Mouse (Mus musculus): ENCODE results near the gene Adam22.

The Adam22 gene

GRCm38 (mm10) chr5:8164773-8165172 lies 203.2 kb downstream of the Adam22 start:
- no peak for DNase-seq (ENCODE audit: low spot score)

- no peak for DNase-seq (ENCODE audit: low spot score)
These were observed 216.3 kb downstream of the Adam22 start for GRCm38 (mm10) chr5:8151645-8152044.

DNA sequence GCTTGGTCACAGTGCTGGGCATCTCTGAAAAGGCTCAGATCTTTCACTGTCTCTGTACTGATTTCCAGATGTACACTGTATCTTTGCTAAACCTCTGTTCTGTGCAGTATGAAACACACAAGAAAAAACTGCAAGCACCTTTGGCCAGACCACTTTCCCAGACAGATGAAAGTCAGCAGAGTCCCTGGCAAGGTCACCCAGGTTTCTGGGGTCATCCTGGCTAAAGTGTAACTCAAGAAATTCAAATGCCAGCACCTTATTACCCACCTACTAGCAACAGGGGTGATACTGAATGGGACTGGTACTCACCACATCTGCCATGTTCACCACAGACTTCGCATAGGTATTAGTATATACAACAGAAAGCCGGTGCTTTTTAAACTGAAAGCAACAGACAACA lies 221.8 kb downstream of the Adam22 start:
- DNase-seq (ENCODE audit: low spot score): no peak

DNA sequence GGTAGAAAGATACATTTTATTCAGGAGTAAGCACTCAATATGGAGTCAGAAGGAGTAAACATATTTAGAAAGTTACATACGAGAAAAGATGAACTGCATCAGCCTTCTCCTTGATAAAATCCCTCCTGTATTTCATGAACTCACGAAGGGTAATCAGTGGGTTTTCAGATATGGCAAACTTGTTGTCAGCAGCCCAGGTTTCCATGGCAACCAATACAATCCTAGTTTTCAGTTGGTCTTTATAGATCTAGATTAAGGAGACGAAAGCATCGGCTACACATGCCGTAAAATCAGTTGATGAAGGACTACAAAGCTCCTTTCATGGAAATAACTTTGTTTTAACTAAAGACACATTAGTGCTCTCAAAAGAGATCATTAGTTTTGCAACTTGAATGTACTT lies 222.5 kb downstream of the Adam22 start:
- no peak for DNase-seq (ENCODE audit: low spot score)

DNA sequence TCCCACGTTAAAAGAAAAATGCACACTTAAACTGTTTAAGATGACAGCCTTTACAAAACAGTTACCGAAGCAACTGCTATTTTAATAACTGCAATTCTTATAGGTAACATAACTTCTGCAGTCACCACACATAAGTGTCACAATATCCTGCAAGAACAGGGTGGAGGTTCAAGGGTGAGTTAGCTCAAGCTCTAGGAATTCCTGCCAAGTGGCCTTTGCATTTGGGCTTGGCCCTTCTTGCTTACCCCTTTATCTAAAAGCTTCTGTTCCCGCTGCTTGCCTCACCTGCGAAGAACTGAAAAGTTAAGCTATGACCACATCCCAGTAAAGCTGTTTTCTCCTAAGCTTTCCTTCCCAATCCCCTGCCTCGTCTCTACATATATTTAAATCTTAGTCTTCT lies 235.4 kb downstream of the Adam22 start:
- DNase-seq (ENCODE audit: low spot score): no peak

DNA sequence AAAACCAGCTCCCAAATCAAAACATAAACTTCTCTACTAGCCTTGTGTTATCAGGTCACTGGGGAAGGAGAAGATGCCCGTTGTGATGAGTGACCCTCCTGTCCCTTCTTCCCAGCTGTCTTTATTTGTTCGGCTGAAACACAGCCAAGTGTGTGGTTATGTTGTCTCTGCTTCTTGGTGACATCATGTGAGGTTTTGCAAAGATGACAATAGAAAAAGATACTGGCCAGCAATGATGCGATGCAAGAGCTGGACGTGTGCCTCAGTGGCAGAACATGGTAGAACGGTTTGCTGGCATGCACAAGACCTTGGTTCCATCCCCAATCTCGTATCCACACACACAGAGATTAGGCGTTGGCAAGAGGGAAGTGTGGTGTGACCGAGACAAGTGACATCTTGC lies 236.0 kb downstream of the Adam22 start:
- DNase-seq (ENCODE audit: low spot score): no peak

- DNase-seq (ENCODE audit: low spot score): no peak
These were observed 238.2 kb downstream of the Adam22 start for GRCm38 (mm10) chr5:8129750-8130149.

- no peak for DNase-seq (ENCODE audit: low spot score)
These were observed 247.0 kb downstream of the Adam22 start for GRCm38 (mm10) chr5:8120926-8121325.

GRCm38 (mm10) chr5:8120087-8120486 lies 247.9 kb downstream of the Adam22 start:
- no peak for DNase-seq (ENCODE audit: low spot score)

DNA sequence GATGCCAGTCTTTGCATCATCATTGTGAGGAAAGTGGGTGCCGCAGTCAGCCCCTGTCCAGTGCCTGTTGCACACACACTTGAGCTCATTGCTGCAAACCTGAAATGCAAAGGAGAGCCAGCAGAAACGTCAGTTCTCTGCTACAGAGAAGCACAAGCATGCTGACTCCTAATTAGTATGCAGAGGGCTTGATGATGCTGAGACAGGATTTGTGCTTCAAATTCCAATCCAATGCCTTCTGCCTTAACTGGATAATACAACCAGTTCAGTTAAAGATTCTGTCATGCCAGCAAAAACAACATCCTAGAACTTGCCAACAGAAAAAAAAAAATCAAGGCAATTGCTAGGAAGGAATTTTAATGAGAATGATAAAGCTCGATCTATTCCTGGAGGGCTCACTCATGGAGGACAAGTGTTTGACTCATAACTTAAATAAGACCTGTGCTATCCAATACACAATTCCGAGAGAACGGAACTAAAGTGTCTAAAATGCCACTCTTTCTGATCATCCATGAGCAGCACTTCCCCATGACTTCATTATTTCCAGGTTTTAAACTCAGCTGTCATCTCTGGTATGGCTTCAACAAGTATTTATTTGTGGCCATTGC lies 251.3 kb downstream of the Adam22 start:
- no peak for DNase-seq (ENCODE audit: low spot score)

DNA sequence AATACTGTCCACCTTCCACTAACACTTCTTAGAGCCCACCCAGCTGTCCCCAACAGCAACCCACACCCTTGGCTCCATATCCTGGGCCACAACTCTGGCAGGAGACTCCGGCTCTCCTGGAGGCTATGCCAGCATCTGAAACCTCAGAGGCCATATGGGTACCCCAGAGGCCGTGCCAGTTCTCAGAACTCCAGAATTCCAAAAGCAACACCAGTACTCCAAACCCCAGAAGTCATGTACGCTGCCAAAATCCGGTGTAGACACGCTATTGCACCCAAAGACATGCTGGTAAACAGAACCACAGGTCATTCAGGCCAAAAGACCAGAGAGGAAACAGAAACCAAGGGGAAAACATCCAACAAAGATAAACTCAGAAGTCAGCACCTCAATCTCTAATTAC lies 255.7 kb downstream of the Adam22 start:
- DNase-seq (ENCODE audit: low spot score): no peak

DNA sequence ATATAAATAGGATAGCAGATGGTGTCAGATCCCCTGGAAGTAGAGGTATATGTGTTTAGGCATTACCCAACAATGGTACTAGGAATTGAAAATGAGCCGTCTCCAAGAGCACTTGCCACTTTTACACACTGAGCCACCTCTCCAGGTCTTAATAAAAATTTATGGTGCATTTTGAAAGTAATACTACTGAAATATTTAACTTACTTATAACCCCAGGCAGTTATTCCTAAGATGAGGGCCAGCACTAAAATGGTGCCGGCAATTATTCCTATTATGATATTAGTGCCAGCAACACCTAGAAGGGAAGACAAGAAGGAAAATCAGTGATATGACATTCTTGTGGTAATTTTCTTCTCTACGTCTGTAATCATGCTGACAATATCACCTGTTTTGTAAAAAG lies 256.3 kb downstream of the Adam22 start:
- no peak for DNase-seq (ENCODE audit: low spot score)

DNA sequence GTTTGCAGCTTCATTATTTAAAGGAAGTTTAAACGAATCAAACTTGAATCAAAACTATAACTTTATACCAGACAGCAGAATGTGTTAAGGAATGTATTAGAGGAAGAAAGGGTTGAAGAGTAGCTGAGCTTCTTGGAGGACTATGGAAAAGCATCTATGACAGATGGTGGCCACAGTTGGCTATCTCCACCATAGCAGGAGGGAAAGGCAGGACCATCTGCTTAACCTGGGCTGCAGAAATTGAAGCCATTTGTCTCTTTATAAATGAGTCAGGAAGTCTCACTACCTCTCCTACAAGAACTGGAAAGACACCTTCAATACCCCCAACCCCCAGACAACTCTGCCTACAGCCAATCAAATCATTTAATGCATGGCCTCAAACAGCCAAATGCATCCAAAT lies 272.3 kb downstream of the Adam22 start:
- no peak for DNase-seq (ENCODE audit: low spot score)

DNA sequence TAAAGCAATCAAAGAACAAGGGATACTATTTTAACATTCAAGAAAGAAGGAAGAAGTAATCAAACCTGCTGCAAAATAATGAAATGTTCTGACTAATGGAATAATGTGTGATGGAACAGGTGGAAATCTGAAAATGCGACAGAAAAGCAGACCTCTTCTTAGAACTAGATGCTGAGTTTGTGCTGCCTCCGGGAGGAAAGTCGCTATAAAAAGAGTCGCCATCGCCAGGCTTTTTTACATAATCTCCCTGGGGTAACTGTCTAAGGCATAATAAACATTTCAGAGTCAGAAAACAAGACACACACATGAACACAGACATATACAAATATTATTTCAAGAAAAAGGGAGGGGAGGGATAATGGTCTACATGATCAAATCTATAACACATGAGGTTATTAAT lies 273.0 kb downstream of the Adam22 start:
- DNase-seq (ENCODE audit: low spot score): no peak

GRCm38 (mm10) chr5:8088147-8088546 lies 279.8 kb downstream of the Adam22 start:
- DNase-seq (ENCODE audit: low spot score): no peak

DNA sequence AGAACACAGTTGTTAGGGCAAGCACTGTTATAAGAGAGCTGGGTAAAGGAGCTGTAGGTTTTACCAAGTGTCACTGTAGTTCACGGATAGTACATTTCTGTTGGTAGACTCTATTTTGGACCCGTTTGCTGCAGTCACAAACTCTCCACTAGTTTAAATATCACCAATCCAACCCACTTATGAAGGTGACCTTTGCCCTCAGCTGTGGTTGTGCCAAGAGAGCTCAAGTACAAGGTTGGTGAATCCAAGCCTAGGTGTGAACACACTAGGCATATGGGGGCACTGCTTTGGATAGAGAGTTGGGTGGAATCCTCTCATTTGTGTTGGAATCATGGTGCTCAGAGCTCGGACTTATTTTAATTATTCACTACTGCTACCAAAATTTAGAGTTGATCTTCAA lies 282.3 kb downstream of the Adam22 start:
- DNase-seq (ENCODE audit: low spot score): no peak

DNA sequence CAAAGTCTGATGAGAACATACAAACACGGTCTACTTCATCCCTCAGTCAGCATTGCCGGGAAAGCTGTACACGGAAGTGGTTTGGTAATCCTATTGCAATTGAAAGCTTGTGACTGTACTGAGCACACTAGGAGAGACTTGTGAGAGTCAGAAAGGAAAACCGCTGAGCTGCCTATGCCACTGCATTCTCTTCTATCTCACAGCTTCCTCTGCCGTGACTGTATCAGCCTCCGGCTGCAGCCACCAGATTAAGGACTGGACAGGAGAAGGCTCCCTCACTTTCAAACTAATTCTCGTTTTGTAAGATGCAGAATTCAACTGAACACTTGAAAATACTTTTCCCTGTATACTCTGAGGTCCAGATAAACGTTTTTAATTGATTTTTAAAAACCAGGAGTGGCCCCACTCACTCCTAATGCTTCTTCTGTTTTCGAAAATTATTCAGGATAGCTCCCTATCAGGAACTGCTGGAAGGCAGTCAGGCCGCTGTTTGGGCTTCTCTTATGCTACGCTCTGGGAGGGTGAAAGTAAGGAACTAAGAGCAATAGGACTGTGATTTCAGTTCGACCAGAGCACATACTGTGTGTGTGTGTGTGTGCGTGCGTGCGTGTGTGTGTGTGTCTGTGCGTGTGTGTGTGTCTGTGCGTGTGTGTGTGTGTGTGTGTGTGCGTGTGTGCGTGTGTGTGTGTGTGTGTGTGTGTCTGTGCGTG lies 285.0 kb downstream of the Adam22 start:
- DNase-seq (ENCODE audit: low spot score): no peak

- no peak for DNase-seq (ENCODE audit: low spot score)
These were observed 290.5 kb downstream of the Adam22 start for GRCm38 (mm10) chr5:8077481-8077880.

DNA sequence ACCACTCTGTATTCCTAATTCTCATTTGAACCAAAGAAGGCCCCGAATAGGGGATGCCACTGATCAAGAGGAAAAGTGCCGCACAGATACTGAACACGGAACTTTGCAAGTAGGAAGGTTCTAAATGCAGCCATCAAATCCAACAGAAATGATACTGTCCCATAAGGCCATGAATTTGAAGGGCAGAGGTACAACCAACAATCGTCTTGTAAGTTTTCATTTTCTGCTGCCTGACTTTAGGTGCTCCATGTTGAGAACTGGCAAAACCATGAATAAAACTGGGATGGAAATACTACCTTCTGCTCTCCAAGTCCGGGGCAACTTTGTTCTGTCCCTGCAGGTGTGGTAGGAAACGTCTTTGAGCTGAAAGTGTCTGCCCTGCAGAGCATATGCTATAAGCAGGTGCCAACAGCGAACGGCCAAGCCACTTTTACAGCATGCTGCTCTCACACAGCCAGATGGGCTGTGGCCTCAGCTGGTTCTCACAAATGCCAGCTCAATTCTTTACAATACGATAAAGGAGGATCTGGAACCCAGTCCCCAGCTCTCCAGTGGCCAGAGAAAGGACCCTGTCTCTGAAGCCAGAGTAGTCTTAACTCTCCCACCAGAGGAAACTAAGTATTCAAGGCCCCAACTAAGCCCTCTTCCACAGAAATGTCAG lies 293.9 kb downstream of the Adam22 start:
- DNase-seq (ENCODE audit: low spot score): no peak

- DNase-seq (ENCODE audit: low spot score): no peak
These were observed 294.6 kb downstream of the Adam22 start for GRCm38 (mm10) chr5:8073406-8073805.

- no peak for DNase-seq (ENCODE audit: low spot score)
These were observed 304.8 kb downstream of the Adam22 start for GRCm38 (mm10) chr5:8063207-8063606.

GRCm38 (mm10) chr5:8062469-8062868 lies 305.5 kb downstream of the Adam22 start:
- no peak for DNase-seq (ENCODE audit: low spot score)

GRCm38 (mm10) chr5:8058056-8058455 lies 309.9 kb downstream of the Adam22 start:
- DNase-seq (ENCODE audit: low spot score): no peak

DNA sequence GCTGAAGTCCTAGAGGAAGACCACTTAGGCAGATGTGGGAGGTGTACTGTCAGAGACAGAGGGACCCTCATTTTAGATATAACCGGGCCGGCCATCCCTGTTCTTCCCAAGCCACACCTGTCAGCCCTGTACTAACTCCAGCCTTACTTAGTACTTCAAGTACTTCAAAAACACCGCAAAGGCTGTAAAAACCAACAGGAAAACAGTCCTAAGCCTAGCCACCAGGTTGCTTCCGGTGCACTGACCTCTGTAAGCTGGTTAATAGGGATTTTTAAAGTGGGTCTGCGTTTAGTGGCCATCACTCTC lies 311.0 kb downstream of the Adam22 start:
- DNase-seq (ENCODE audit: low spot score): no peak
